Mouse (Mus musculus): ENCODE results near the gene Gm17268. TPM values are rescaled to one million over a fixed set of nuclear protein-coding genes. Genes with fewer than 3 reads are reported as not detected.

Gm17268 gene
- total RNA-seq, 1 experiment from 2014 or later: not detected

Other genes with a start within 250 kb of the Gm17268 start
- gene 5530401A14Rik, start 177.9 kb downstream of the Gm17268 start, total RNA-seq (2021): 0.12 TPM in 1 of 2 replicates, not detected in the other
- gene Asic2, start 70.1 kb downstream of the Gm17268 start, total RNA-seq (2021): 1.6 and 1.9 TPM in 2 replicates
- gene Ccl2, start 3.0 kb downstream of the Gm17268 start, total RNA-seq (2021): 0.67 TPM in 1 of 2 replicates, not detected in the other
- 0.43 and 1.2 TPM in 2 replicates for gene Ccl7, start 7.2 kb upstream of the Gm17268 start, total RNA-seq (2021)
- gene Ccl11, start 19.3 kb upstream of the Gm17268 start, total RNA-seq (2021): 1.3 and 5.0 TPM in 2 replicates
- not detected in 2 replicates for gene Ccl12, start 63.3 kb upstream of the Gm17268 start, total RNA-seq (2021)
- gene Ccl8, start 76.6 kb upstream of the Gm17268 start, total RNA-seq (2021): not detected in 2 replicates

Measured in adrenal gland, postnatal 25 days (tissue).